Mouse (Mus musculus): ENCODE data around the gene Max. TPM values are rescaled to one million over a fixed set of nuclear protein-coding genes. Genes with fewer than 3 reads are reported as not detected.

Max gene
- polyA plus RNA-seq, 1 experiment from 2014 or later: 11.5 TPM

GRCm38 (mm10) chr12:76947487-76947886, 14.5 kb downstream of the Max start:
- DNase-seq (ENCODE audit: low spot score): no peak
- Histone ChIP-seq H3K9me3 (replicated peaks) (no peaks in the 10 kb centered on the region), H3K4me1 (peaks cover 7% of the 10 kb centered on the region), H3K27ac (no peak overlapping the region), H3K36me3 (peaks cover 99% of the 10 kb centered on the region), H3K27me3 (ENCODE audit: low read depth, poor library complexity, severe bottlenecking) (no peaks in the 10 kb centered on the region), H3K4me3 (no peak overlapping the region)
- WGBS: 94% methylated on average over 3 of the region's 3 CpGs

GRCm38 (mm10) chr12:76943466-76943865, 18.5 kb downstream of the Max start:
- peaks cover 99% of the 10 kb centered on the region for H3K36me3 ChIP-seq
- peaks cover 7% of the 10 kb centered on the region for H3K4me1 ChIP-seq
- WGBS: 94% methylated on average over 6 of the region's 6 CpGs
- DNase-seq (ENCODE audit: low spot score): no peak
- H3K9me3 ChIP-seq (replicated peaks): no peaks in the 10 kb centered on the region
- no peaks in the 10 kb centered on the region for H3K27me3 ChIP-seq (ENCODE audit: low read depth, poor library complexity, severe bottlenecking)
- no peak overlapping the region for H3K27ac ChIP-seq
- no peak overlapping the region for H3K4me3 ChIP-seq

DNA sequence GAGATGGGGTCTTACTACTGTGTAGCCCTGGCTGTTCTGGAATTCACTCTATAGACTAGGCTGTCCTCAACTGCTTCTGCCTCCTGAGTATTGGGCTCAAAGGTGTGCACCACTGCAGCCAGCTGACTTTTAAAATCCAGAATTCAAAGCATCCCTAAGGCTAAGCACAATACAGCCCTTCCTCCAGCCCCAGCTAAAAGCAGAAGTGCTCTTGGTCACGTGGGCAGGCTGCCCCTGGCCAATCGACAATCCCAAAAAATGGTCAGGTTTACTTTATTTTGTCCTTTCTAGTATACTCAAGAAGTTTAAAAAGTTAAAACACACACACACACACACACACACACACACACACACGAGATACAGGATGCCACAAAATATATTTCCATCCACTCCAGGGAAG, 19.0 kb downstream of the Max start:
- DNase-seq (ENCODE audit: low spot score): no peak
- Histone ChIP-seq H3K4me3 (no peak overlapping the region), H3K4me1 (peaks cover 7% of the 10 kb centered on the region), H3K9me3 (replicated peaks) (no peaks in the 10 kb centered on the region), H3K27ac (no peak overlapping the region), H3K36me3 (peaks cover 99% of the 10 kb centered on the region), H3K27me3 (ENCODE audit: low read depth, poor library complexity, severe bottlenecking) (no peaks in the 10 kb centered on the region)
- 88% methylated on average over 3 of the region's 3 CpGs for WGBS

- peaks cover 99% of the 10 kb centered on the region for H3K36me3 ChIP-seq
- no peak overlapping the region for H3K4me3 ChIP-seq
- H3K27ac ChIP-seq: no peak overlapping the region
- 73% methylated on average over 2 of the region's 2 CpGs for WGBS
- peaks cover 7% of the 10 kb centered on the region for H3K4me1 ChIP-seq
- DNase-seq (ENCODE audit: low spot score): no peak
- no peaks in the 10 kb centered on the region for H3K9me3 ChIP-seq (replicated peaks)
- no peaks in the 10 kb centered on the region for H3K27me3 ChIP-seq (ENCODE audit: low read depth, poor library complexity, severe bottlenecking)
Measured at GRCm38 (mm10) chr12:76942476-76942875, 19.5 kb downstream of the Max start.

DNA sequence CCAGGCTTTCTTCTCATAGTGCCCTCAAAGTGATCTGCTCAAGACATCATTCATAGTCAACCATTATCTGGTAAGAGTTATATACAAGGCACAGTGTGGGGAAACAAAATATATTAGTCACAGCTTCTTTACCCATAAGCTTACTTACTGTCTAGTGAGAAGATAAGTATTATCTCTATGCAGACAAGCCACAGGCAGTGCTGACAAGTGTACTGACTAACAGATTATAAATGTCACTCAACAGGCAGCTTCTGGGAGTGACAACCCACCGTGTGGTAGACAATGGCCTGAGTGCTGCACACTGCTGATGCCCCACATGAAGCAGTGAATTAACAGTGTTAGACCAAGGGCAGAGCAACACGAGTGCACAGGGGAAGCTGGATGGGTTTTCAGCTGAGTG, 20.5 kb downstream of the Max start:
- WGBS: 84% methylated on average over 2 of the region's 2 CpGs
- no peak for DNase-seq (ENCODE audit: low spot score)
- H3K36me3 ChIP-seq: peaks cover 100% of the 10 kb centered on the region

DNA sequence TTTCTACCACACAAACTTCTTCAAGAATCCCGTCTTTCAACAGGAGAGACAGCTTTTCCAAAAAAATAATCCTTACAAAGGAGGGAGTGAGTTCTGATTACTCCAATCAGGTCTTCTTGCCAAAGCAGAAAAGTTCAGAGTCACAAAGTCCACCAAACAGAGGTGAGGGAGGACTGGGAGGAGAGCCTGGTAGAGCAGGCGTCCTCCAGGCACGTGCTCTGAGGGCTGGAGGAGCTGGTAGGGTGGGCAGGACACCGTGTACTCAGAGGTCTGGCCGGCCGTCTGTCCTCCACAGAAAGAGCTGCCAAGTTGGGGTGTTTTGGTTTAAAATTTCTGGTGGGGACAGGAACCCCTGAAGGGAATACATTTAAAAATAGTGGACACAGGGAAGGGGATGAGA, 24.0 kb downstream of the Max start:
- H3K27ac ChIP-seq: no peak overlapping the region

More for the DNA sequence above, 20.5 kb downstream of the Max start:
- Histone ChIP-seq H3K4me1 (peaks cover 7% of the 10 kb centered on the region), H3K9me3 (replicated peaks) (no peaks in the 10 kb centered on the region), H3K4me3 (no peak overlapping the region), H3K27ac (no peak overlapping the region), H3K27me3 (ENCODE audit: low read depth, poor library complexity, severe bottlenecking) (no peaks in the 10 kb centered on the region)

DNA sequence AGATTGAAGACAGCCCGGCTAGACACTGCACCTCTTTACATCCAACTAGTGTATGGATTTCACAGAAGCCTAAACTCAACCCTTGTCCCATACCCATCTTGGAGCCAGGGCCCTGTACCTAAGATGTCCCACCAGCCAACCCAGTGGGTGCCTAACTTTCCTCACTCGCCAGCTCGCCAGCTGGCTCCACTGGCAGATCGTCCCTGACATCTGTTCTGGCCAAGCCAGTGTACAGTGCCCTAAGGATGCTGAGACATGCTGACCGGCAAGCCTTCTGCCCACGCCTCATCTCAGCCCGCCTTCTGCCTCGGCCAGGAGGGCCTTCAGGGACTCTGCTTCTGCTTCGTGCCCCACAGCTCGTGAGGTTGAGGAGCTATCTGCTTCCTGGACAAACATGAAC, 25.8 kb downstream of the Max start:
- Histone ChIP-seq H3K4me1 (peaks cover 2% of the 10 kb centered on the region; the same call in 1 of the 2 replicates), H3K36me3 (peaks cover 70% of the 10 kb centered on the region), H3K27me3 (ENCODE audit: low read depth, poor library complexity, severe bottlenecking) (no peaks in the 10 kb centered on the region), H3K9me3 (replicated peaks) (no peaks in the 10 kb centered on the region), H3K4me3 (no peak overlapping the region), H3K27ac (no peak overlapping the region)
- 94% methylated on average over 10 of the region's 10 CpGs for WGBS
- DNase-seq (ENCODE audit: low spot score): no peak

More for the DNA sequence above, 24.0 kb downstream of the Max start:
- Histone ChIP-seq H3K4me3 (no peak overlapping the region), H3K27me3 (ENCODE audit: low read depth, poor library complexity, severe bottlenecking) (no peaks in the 10 kb centered on the region), H3K36me3 (peaks cover 84% of the 10 kb centered on the region), H3K9me3 (replicated peaks) (no peaks in the 10 kb centered on the region), H3K4me1 (peaks cover 5% of the 10 kb centered on the region)
- no peak for DNase-seq (ENCODE audit: low spot score)
- WGBS: 93% methylated on average over 6 of the region's 6 CpGs

DNA sequence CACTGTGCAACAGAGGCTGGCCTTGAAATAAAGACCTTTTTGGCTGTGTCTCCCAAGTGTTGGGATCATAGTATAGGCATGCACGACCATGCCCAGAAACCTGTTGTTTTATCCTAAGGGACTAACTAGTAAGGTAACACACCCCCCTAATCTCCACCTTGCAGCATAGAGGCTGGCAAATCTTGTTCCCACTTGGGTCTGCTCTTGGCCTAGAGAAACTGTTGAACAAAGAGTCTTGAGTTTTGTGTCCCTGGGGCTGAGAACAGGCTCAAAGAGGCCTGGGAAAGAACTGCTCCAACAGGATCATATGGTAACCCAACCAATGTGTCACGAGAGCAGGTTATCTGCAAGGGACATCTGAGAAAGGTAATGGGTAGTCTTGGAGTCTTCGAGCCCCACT, 27.6 kb downstream of the Max start:
- no peak overlapping the region for H3K27ac ChIP-seq
- no peaks in the 10 kb centered on the region for H3K27me3 ChIP-seq (ENCODE audit: low read depth, poor library complexity, severe bottlenecking)
- peaks cover 53% of the 10 kb centered on the region for H3K36me3 ChIP-seq
- H3K4me1 ChIP-seq: peaks cover 2% of the 10 kb centered on the region; the same call in 1 of the 2 replicates
- H3K4me3 ChIP-seq: no peak overlapping the region
- DNase-seq (ENCODE audit: low spot score): no peak
- 91% methylated on average over 3 of the region's 3 CpGs for WGBS
- H3K9me3 ChIP-seq (replicated peaks): no peaks in the 10 kb centered on the region

GRCm38 (mm10) chr12:76932688-76933060, 29.3 kb downstream of the Max start:
- peaks cover 35% of the 10 kb centered on the region for H3K36me3 ChIP-seq
- H3K4me1 ChIP-seq: peaks cover 2% of the 10 kb centered on the region; the same call in 1 of the 2 replicates
- H3K27me3 ChIP-seq (ENCODE audit: low read depth, poor library complexity, severe bottlenecking): no peaks in the 10 kb centered on the region
- no peak for DNase-seq (ENCODE audit: low spot score)
- H3K27ac ChIP-seq: no peak overlapping the region
- H3K9me3 ChIP-seq (replicated peaks): no peaks in the 10 kb centered on the region
- whole genome bisulfite sequencing: 85% methylated on average over 6 of the region's 6 CpGs
- H3K4me3 ChIP-seq: no peak overlapping the region

DNA sequence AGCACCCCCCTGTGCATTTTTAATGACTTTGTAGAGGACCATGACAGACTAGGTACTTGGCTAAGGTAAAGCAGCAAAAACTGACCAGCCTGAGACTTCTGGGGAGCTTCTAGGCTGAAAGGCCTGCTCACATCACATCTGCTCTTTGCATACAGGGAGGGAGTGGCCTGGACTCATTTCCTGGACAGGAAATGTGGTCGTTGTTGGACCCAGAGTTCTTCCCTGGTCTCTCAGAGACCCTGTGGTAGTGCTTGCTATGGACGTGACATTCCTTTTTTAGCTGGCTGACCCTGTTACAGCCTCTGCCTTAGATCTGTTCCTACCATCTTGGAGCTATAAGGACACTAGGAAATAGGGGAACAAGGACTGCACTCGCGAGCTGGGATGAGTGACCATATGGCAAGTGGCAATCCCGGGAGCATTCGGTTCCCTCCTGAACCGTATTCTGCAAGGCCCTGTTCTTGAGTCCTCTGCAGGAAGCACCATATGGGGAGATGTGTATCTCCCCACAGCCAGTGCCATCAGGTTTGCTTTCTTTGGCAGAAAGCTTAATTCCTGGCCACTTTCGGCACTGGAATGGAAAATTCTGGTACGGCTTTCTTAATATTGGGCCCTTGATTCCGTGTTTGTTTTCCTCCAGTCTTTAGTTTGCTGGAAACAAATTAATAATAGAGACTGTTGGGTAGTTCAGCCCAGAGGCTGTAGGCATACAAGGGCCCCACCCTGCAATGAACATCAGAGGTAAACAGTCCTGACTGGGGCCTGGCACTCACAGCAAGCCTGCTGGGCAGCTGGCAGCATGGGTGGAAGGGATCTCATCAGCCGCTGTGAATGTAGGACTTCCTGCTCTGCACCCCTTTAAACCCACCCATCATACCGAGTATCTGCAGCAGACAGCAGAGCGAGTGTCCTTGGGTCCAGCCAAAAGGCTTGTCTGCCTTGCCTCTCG, 30.0 kb downstream of the Max start:
- H3K4me3 ChIP-seq: no peak overlapping the region
- H3K9me3 ChIP-seq (replicated peaks): no peaks in the 10 kb centered on the region
- H3K36me3 ChIP-seq: peaks cover 28% of the 10 kb centered on the region
- WGBS: 72% methylated on average over 14 of the region's 14 CpGs
- H3K27ac ChIP-seq: no peak overlapping the region
- no peaks in the 10 kb centered on the region for H3K27me3 ChIP-seq (ENCODE audit: low read depth, poor library complexity, severe bottlenecking)
- no peak for DNase-seq (ENCODE audit: low spot score)
- peaks cover 2% of the 10 kb centered on the region; the same call in 1 of the 2 replicates for H3K4me1 ChIP-seq

GRCm38 (mm10) chr12:76930177-76930576, 31.8 kb downstream of the Max start:
- H3K4me3 ChIP-seq: no peak overlapping the region
- no peaks in the 10 kb centered on the region for H3K9me3 ChIP-seq (replicated peaks)
- H3K4me1 ChIP-seq: peaks cover 2% of the 10 kb centered on the region; the same call in 1 of the 2 replicates
- DNase-seq (ENCODE audit: low spot score): no peak
- WGBS: 71% methylated on average over 6 of the region's 6 CpGs
- H3K36me3 ChIP-seq: peaks cover 10% of the 10 kb centered on the region; the same call in 1 of the 2 replicates
- H3K27me3 ChIP-seq (ENCODE audit: low read depth, poor library complexity, severe bottlenecking): no peaks in the 10 kb centered on the region
- H3K27ac ChIP-seq: no peak overlapping the region

GRCm38 (mm10) chr12:76927539-76927938, 34.5 kb downstream of the Max start:
- 0 out of 2 replicates have a peak, but pooled peaks cover 4% of the 10 kb centered on the region for H3K36me3 ChIP-seq
- H3K9me3 ChIP-seq (replicated peaks): no peaks in the 10 kb centered on the region
- 72% methylated on average over 10 of the region's 10 CpGs for whole genome bisulfite sequencing
- H3K27ac ChIP-seq: no peak overlapping the region
- H3K27me3 ChIP-seq (ENCODE audit: low read depth, poor library complexity, severe bottlenecking): no peaks in the 10 kb centered on the region
- H3K4me3 ChIP-seq: no peak overlapping the region
- no peak for DNase-seq (ENCODE audit: low spot score)
- peaks cover 2% of the 10 kb centered on the region; the same call in 1 of the 2 replicates for H3K4me1 ChIP-seq

DNA sequence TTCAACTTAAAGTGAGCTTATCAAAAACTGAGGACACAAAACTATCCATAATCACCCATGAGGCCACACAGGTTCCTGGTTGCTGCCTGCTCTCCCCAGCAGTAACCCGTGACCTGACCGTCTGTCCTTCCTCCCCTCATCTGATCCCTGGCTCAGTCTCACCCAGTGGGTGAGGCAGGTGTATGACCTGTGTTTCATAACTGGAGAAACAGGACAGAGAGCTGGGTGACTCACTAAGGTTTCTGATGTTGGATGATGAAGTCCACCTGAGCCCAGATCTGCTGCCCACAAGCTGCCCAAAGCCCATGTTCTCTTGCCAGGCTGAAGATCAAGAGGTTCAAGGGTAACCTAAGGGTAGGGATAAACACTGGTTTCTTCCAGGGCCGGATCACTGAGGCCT, 35.0 kb downstream of the Max start:
- no peaks in the 10 kb centered on the region for H3K27me3 ChIP-seq (ENCODE audit: low read depth, poor library complexity, severe bottlenecking)
- no peak overlapping the region for H3K27ac ChIP-seq
- no peaks in the 10 kb centered on the region for H3K36me3 ChIP-seq
- peaks cover 2% of the 10 kb centered on the region; the same call in 1 of the 2 replicates for H3K4me1 ChIP-seq
- 77% methylated on average over 3 of the region's 3 CpGs for WGBS
- no peak for DNase-seq (ENCODE audit: low spot score)
- H3K4me3 ChIP-seq: no peak overlapping the region
- no peaks in the 10 kb centered on the region for H3K9me3 ChIP-seq (replicated peaks)

Data from limb, embryonic 10.5 days (tissue).